Mouse (Mus musculus): ENCODE measurements around the gene Ptch2.

Ptch2 gene

GRCm38 (mm10) chr4:117095551-117096452 is at the start of gene Ptch2:
Gene Ptch2, plus strand, starts transcription at chr4:117096075.
- in situ Hi-C loops (cut with MboI, MseI): loop anchor here (5.0 kb wide), 1 partner anchor 99 kb away; the partner anchor contains the start of gene Hectd3

DNA sequence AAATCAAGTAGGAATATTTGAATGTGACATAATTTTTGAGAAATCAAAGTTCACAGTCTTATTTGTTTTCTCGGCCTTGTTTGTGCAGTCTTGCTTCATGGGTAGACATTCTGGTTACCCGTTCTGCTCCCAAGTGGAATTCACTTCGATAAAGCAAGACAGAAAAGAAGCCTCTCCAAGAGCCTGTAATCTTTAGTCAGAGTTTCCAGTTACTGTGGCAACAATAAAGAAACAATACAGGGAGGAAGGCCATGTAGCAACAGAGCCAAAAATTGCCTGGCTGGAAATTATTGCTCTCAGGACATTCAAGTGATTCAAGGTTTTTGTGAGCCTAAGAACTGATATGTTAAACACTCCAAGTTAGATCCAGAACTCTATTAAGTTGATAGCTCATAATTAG is 47.0 kb upstream of the Ptch2 start:
- in situ Hi-C loops (cut with MboI, MseI): no loop called here

DNA sequence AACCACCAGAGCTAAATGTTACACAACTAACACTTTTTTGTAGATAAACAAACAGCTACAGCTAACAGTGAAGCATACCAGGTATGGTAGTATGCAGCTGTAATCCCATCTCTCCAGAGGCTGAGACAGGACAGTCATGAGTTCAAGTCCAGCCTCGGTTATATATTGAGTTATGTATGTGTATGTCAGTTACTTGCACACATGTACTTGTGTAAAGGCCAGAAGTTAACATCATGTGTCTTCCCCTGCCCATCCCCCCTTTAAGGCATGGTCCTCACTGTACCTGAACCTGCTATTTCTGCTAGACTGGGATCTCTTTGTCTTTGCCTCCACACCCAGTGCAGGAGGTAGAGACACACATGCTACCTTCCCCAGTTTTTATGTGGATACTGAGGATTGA is 46.4 kb upstream of the Ptch2 start:
- in situ Hi-C loops (cut with MboI, MseI): no loop called here

GRCm38 (mm10) chr4:117052626-117053025 is 43.2 kb upstream of the Ptch2 start:
- in situ Hi-C loops (cut with MboI, MseI): no loop called here

DNA sequence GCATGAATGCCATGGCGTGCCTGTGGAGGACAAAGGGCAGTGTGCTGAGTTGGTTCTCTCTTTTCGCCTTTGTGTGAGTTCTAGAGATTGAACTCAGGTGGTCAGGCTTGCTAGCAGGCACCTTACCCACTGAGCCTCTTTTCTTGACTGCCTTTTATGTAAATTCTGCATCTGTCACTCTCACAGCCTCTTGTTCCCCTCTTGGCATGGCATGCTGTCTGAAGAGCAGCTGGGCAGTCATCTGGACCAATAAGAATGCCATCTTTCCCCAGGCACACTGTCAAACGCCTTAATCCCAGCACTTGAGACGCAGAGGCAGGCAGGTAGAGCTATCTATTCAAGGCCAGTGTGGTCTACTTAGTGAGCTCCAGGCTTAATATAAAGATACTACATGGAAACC is 41.9 kb upstream of the Ptch2 start:
- in situ Hi-C loops (cut with MboI, MseI): no loop called here

- in situ Hi-C loops (cut with MboI, MseI): no loop called here
These were observed 39.8 kb upstream of the Ptch2 start for GRCm38 (mm10) chr4:117056102-117056501.

GRCm38 (mm10) chr4:117056514-117056913 is 39.4 kb upstream of the Ptch2 start:
- in situ Hi-C loops (cut with MboI, MseI): no loop called here

DNA sequence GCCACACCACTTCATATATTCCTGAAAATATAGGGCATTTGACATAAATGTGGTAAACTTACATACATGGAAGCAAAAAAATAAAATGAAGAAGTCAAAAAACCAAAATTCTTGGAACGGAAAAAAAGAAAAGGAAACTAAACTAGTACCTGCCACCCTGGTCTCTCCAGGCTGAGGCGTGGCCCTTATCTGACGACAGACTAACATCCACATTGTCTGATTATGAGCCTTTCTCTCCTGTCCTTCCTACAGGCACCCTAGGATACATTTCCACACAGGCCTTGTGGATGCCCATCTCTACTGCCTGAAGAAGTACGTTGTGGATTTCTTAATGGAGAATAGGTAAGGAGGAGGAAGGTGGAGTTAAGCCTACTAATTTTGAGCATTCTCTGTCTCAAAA is 37.4 kb upstream of the Ptch2 start:
- in situ Hi-C loops (cut with MboI, MseI): no loop called here

DNA sequence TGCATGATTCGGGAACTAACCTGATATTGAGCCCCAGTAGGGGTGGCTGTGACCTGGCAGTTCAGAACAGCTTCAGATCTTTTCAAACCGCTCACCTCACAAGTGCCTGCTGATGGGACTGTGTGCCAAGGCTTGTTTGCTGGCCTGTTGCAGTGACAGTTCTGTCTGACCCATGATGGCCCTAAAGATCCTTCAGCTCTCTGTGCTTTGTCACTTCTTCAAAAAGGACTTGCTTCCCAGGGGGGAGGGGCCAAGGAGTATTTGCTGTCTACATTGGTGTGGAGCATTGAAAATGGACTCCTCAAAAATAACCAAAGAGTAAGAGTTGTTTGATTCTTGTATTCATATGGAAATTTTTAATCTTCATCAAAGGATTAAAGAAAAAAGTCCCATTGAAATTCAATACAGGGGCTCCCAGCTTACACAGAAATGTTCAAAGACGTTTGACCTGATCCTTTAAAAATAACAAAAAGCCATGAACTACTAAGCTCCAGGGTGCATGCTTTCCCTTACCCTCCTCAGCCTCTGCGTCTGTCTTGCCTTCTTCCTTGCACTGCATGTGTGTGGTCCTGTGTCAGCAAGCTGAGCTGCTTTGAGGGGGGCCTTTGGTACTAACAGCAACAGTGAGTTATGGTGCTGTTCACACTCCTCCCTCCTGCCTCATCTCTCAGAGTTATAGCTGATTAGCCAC is 33.0 kb upstream of the Ptch2 start:
- in situ Hi-C loops (cut with MboI, MseI): no loop called here

GRCm38 (mm10) chr4:117068035-117068434 is 27.8 kb upstream of the Ptch2 start:
- in situ Hi-C loops (cut with MboI, MseI): no loop called here

DNA sequence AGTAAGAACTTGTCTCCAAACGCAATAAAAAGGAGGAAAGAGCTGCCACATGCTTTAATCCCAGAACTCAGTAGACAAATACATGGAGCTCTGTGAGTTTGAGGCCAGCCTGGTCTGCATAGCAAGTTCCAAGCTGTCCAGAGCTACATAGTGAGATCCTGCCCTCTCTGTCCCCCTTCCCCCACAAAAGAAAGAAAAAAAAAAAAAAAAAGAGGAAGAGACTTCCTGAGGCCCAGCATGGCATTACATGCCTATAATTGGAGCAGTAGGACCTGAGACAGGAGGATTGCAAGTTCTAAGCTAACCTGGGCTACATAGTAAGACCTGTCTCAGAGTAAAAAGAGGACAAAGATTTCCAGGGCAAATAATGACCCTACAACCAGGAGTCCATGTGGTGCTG is 26.2 kb upstream of the Ptch2 start:
- in situ Hi-C loops (cut with MboI, MseI): no loop called here

GRCm38 (mm10) chr4:117070624-117071023 is 25.3 kb upstream of the Ptch2 start:
- in situ Hi-C loops (cut with MboI, MseI): no loop called here

DNA sequence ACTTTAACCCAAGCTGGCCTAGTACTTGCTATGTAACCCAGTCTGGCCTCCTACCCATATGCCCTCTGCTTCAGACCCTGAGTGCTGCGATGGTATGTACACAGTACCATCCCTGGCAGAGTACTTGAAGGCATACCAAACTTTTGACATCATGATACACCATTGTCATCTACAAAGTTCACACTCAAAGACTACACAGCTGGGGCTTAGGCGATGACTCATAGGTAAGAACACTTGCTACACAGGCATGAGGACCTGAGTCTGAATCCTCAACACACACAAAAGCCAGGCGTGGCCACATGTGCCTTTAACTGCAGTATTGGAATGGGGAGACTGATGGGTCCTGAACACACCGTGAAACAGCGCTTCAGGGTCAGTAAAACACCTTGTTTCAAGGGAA is 24.7 kb upstream of the Ptch2 start:
- in situ Hi-C loops (cut with MboI, MseI): no loop called here

DNA sequence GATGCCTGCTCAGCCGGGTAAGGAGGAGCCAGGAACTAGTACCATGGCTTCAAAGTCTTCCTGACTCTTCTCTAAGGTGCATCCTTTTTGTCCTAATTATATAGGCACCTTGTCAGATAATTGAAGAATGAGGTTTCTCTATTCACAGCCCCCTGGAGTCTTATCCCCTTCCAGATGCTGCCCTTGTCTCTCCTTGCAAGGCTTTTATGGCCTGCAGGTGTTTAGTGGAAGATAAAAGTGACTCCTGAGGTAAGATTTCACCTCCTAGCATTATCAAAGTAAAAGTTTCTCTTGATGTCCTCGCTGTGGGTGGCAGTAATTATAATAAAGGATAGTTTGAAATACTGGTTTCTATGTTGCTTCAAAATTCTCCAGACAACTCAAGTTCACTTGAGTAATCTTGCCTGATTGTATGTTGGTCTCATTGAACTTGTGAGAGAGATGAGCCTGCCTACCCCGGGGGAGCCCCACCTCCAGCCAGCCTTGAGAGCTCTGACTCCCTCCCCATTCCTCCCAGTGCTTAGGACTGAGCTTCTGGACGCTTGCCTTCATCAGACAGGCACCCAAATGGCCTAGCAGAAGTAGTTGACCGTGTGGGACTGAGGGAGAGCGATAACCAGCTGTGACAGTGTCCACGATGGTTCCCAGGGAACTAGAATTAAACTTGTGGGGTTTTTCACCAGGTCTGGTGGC is 7.8 kb upstream of the Ptch2 start:
- in situ Hi-C loops (cut with MboI, MseI): no loop called here

GRCm38 (mm10) chr4:117090586-117090985 is 5.3 kb upstream of the Ptch2 start:
- in situ Hi-C loops (cut with MboI, MseI): no loop called here

DNA sequence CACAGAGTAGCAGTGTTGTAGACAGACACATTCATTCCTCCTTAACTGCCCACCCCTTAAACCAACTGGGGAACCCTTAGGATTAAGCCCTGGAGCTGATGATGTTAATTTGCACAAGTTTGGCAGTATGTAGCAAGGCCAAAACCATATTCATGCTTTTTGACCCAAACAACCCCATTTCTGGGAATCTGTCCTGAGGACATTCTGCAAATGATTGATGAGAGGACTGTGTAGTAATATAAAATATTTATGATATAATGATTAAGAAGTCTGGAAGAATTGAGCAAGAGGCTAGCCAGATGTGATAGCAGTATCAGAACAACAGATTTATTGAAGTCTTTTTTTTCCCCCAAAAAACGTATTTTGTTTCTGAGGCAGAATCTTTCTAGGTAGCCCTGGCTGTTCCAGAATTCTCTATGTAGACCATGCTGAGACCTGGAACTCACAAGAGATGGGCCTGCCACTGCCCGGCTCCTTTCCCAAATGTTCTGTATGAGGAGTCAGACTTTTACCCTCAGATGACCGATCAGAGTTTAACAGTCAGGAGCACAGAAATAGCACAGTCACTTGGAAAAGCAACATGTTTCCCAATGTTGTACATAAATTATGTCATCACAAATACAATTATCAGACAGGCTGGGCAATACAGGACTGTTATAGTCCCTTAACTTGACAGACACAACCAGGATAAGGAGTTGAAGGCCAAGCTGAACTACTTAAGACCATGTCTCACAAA is 1.1 kb upstream of the Ptch2 start:
- in situ Hi-C loops (cut with MboI, MseI): loop anchor here (5.0 kb wide), 1 partner anchor 97 kb away; the partner anchor contains the start of gene Hectd3

- in situ Hi-C loops (cut with MboI, MseI): loop anchor here (5.0 kb wide), 1 partner anchor 99 kb away; the partner anchor contains the start of gene Hectd3
These were observed 791 bp downstream of the Ptch2 start for GRCm38 (mm10) chr4:117096666-117097065.

DNA sequence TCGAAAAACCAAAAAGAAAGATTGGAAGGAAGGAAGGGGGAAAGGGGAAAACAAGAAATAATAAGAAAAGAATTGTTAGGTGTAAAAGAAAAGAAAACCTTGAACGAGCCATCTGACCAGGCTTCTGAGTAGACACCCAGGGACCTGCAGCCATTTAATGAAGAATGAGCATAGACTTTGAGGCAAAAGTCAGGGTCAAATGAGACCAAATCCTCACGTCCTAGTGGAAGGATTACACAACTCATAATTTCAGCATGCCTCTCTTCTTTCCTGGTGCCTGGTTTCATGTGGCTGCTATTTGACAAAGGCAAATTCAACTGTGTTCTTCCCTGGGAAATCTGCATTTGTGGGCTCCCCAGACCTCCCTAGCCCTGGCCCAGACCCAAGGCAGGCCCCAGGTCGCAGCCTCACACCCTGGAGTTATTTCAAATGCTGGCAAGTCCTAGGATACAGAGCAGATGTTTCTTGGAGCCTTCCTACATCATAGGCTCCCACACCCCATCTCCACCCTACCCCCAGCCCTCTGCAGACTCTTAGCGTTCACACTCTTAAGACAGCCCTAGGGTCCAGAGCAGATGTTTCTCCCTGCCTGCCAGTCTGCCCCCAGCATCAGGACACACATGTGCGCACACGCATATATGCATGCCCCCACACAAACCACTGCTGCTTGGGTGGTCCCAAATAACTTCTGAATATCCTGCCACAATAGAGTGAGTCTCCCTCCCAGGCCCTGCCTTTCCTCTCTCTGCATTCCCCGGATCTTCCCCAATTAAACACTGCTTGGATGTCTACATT is 2.3 kb downstream of the Ptch2 start:
- in situ Hi-C loops (cut with MboI, MseI): loop anchor here (5.0 kb wide), 1 partner anchor 101 kb away; the partner anchor contains the start of gene Hectd3

DNA sequence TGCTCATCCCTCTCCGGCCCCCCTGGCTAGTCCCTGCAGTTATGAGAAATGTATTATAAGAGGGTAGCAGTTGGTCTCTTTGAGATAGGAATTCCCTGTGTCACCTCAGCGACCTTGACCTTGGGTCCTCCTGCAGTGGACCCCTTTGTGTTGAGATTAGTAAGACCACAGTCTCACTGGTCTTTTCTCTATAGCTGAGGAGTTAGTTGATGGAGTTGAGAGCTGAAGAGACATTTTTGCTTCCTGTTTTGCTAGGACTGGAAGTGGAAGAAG is 2.8 kb downstream of the Ptch2 start:
- in situ Hi-C loops (cut with MboI, MseI): loop anchor here (5.0 kb wide), 1 partner anchor 101 kb away; the partner anchor contains the start of gene Hectd3

DNA sequence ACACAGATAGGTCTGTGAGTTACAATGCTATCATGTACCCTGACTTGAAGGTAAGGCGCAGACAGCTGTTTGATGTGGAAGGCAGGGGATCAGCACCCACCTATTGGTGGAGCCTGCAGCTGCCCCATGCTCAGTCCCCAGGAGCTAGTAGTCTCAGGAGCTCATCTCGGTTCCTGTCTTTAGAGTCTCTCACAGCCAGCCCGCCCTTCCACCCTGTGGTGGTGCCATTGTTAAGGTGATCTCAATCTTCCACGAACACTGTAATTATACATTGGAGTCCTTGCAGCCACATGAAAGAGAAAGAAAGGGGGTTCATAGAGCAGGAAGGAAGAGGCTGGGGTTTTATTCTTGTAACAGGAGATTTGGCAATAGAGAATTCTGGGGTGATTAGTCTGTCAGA is 4.2 kb downstream of the Ptch2 start:
- in situ Hi-C loops (cut with MboI, MseI): no loop called here

DNA sequence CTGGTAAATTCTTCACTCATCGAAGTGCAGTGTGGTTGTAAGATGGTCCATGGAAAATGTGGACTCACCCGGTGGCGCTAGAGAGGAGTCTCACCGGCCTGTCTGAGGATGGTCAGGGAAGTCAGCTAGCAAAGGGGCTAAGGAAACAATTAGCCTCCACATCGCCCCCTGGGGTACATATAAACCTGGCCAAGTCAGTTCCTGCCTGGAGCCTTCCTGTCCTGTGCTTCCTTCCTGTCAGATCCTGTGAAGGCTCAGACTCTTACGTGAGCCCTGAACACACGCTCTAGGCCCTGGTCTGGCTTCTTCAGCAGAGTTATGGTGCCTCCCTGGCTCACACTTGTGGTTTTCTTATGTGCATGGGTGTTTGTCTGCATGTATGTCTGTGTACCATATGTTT is 5.3 kb downstream of the Ptch2 start:
- in situ Hi-C loops (cut with MboI, MseI): no loop called here

Measured in T-helper 1 cell (primary cell).